Mouse (Mus musculus): ENCODE results near the gene Fam168a.
A peak's percentile ranks its signal among the peaks of the same experiment; 100 is the strongest.
"Not testable (repeated sequence)": the region's sequence is repeated elsewhere in the genome, so short reads cannot be mapped to it uniquely, and the experiment has no call there.

Gene Fam168a

GRCm38 (mm10) chr7:100844385-100845025 lies 138.1 kb downstream of the Fam168a start:
- DNase-seq: no peak

- DNase-seq: no peak
Measured at GRCm38 (mm10) chr7:100845026-100845400, 138.6 kb downstream of the Fam168a start.

GRCm38 (mm10) chr7:100845412-100845811 lies 139.0 kb downstream of the Fam168a start:
- no peak for DNase-seq

DNA sequence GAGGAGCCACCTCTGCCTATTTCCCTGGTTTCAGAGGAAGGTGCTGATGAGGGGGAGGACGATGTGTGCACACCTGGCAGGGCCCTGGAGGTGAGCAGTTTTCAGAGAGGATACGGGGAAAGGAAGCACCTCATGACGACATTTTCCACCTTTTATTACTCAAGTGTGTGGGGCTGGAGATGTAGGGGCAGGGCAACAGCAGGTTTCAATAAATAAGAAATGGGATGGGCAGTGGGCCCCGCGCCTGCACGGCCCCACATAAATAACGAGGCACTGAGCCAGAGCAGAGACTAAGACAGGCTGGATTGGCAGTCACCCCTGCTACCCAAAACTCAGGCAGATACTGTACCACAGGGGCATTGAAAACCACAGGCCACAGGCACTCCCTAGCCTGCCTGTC lies 139.6 kb downstream of the Fam168a start:
- DNase-seq: not testable (repeated sequence)

DNA sequence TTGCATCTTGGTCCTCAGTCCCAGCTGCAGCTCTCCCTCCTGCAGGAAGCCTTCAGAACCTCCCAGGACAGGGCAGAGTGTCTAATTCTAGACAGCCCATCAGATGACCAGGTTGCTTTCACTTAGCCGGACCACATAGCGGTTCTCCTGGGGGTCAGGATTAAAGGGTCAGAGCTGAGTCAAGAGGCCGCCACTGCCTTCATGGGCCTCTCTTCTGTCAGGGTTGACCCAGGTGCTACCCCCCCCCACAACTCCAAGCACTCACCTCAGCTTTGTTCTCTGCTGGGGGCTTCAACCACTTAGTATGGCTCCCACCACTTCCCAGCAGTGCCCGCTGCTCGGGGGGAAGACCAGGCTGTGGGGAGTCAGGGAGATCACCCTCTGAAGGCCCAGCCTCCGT lies 140.7 kb downstream of the Fam168a start:
- no peak for DNase-seq

DNA sequence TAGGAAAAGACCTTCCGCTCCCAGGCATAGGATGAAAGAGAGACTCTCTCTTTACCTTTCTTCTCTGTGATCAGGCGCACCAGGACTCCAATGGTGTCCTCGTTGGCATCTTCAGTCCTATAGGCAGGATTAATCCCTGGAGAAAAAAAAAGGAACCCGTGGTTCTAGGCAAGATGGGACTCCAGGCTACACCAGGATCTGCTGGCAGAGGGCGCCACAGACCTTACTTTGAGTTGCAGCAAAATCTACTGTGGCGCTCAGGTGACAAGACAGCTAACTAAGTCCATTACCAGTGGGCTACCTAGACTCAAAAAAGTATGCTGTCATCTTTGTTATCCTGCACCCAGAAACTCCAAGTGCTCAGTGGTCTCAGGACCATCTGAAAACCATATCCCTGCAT lies 142.3 kb downstream of the Fam168a start:
- DNase-seq: peak; percentile 77

- no peak for DNase-seq
Measured at GRCm38 (mm10) chr7:100849508-100849907, 143.1 kb downstream of the Fam168a start.

- no peak for DNase-seq
Measured at GRCm38 (mm10) chr7:100851481-100852356, 145.3 kb downstream of the Fam168a start.

GRCm38 (mm10) chr7:100853396-100853795 lies 147.0 kb downstream of the Fam168a start:
- no peak for DNase-seq

- DNase-seq: no peak
Measured at GRCm38 (mm10) chr7:100854137-100854814, 147.8 kb downstream of the Fam168a start.

DNA sequence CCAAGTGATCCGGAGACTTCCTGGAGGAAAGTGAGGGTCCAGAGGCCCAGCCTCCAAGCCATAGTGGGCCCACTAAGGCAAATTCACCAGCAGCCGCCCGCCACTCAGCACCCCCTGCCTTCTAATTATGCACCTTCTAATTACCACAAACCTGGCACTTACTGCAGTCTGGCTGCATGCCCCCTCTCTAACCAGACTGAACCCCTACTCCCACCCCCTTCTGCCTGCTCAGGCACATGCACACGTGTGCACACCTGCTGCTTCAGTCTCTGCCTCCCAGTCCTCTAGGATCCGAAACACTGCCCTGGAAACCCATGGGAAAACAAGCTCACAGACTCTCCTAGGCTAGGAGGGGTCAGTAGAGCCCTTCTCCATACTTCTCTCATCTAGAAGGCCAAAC lies 148.4 kb downstream of the Fam168a start:
- DNase-seq: no peak

DNA sequence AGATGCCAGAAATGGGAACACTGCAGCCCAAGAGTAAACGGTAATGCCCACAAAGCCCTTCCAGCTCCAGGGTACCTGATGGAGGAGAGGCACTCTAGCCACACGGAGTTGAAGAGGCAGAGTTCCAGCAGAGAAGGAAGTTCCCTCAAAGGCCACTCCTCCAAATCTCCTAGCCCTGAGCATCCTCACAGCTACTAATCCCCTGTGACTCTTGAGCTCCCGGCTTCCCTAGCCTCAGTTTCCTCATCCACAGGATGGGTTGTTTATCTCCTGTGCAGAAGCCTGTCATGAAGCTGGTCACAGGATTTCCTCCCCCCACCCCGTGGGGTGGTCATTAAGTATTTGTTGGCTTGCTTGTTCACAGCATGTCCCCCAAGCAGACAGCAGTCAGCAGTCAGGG lies 148.9 kb downstream of the Fam168a start:
- DNase-seq: no peak

DNA sequence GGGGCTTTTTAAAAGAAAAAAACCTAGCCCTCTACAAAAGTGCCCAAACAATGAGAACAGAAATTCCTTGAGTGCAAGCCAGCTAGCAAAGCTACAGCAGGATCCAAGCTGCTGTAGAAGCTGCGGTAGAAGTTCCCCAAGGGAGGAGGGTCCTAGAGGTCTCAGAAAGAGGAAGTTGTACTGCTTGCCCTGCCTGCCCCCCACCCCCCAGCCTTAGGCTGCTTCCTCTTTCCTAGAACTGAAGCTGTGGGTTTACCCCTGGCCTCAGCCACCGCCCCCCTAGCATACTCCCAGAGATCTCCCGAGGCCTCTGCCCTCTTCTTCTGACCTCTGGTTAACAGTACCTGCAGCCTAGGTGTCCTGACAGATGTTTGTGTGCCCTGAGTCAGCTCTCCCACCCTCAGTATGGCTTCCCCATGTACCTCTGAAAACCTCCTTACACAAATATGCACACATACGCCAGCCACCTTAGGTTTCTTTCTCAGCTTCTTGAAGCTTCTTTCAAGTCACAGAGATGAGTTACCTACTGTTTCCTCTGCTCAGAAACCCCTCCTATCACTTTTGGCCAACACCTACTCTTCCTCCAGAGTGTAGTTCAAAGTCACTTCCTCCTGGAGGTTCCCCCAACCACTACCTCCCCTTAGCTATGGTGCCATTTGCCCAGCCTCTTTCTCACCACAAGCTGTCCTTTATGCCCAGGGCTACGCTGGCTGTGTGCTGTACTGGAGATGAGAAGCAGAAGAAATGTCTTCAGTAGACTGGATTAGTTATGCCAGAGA lies 149.5 kb downstream of the Fam168a start:
- no peak for DNase-seq

DNA sequence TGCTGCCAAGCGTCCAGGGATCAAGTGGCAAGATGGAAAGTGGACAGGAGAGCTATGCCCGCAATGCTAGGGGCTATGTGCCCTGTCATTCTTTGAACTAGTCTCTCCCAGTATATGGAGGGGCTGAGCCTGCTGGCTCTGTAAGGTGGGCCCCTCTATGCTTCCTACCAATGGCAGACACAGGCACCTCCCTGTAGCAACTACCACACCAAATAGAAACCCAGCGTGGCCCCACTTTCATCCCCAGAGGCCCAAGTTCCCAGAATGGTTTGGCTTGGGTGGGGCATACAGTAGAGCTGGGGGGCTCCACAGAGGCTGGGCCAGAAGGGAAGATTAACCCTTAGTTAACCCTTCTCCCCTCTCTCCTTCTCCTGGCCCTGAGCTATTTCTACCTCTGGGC lies 154.0 kb downstream of the Fam168a start:
- DNase-seq: no peak

DNA sequence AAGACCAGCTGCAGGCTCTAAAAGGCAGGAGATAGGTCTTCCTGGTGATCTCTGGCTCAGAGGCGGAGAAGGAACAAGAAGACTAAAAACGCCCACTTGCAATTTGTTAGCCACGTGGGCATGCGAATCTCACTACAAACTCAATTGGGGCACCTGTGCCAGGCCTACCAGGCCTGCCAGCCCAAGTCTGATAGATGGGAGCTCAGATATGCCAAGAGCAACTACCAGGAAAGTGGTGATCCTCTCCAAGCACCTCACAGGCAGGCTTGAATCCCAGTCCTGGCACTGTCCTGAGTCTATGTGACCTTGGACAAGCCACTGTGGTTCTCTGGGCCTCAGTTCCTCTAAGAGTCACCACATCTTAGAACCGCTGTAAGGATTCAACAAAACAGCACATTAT lies 154.8 kb downstream of the Fam168a start:
- DNase-seq: no peak

- no peak for DNase-seq
Measured at GRCm38 (mm10) chr7:100862353-100862752, 155.9 kb downstream of the Fam168a start.

- DNase-seq: peak; percentile 98
Measured at GRCm38 (mm10) chr7:100862828-100863638, 156.6 kb downstream of the Fam168a start, which contains the start of gene Relt. TSS of gene Relt (minus strand) at chr7:100863446.

DNA sequence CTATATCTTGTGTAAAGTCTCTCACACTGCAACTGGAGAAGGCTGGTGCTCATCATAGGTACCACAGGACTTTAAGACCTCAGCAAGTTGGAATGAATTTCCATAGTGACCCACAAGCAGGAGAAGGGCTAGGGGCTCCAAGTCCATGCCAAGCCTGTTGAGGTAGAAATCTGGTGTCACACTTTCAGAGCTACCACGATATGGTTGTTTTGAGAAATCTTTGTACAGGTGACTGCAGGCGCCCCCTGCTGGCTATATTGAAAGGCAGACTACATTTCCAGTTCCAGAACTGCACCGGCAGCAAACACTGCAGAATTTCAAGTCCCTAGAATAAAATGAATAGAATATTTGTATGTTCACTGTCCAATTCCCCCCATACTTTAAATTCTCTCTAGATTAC lies 160.2 kb downstream of the Fam168a start:
- peak; percentile 75 for DNase-seq

GRCm38 (mm10) chr7:100867561-100867960 lies 161.1 kb downstream of the Fam168a start:
- no peak for DNase-seq

DNA sequence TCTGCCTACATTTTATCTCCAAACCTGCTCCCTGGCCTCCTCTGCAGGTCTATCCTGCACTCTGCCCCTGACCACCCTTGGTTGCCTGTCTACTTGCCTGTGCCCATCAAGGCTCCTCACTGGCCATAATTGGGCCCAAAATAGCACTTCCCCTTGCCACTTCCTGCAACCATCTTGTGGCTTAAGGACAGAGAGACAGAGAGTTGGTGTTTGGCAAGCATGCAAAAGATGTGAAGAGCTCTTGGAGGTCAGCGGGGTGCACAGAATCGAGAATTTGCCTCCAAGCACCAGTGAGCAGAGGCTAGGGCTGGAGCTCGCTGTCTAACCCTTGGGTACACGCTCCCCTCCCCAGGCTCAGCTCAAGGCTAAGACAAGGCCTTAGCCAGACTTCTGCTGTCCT lies 162.1 kb downstream of the Fam168a start:
- DNase-seq: no peak

DNA sequence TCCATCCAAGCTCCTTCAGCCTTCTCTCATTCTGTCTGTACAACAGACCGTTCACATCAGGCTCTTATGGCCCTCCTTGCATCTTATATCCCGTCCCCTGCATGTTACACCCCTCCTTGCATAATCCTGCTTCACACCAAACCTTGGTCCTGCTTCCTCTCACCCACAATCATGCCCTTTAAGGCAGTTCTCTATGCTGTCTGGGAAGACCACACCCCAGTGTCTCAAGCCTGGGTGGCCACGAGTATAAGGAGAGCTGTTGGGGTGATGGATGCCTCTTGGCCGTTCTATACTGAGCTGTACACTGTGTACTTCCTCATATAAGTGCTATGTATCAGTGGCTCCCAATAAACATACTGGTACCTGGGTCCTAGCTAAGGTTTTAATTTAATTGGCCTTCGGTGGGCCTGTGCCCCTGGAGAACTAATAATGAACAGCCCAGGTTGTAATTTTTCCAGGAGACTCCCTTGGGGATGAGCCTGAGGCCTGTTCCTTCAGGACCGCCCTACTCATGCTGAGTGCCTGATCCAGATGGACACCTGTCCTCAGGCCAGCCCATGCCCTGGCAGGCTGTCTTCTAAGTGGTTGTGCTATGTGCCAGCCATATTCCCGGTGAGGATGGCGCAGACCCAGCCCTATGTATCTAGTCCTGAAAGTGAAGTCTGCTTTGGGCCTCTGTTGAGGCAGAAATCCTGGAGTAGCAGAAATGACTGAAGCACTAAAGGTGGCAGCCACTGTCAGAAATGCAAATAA lies 163.6 kb downstream of the Fam168a start:
- no peak for DNase-seq

Measured in retina, postnatal 1 day (tissue).